Mouse (Mus musculus) limb, embryonic 13.5 days (tissue): ENCODE measurements around the gene Pank4. TPM values are rescaled to one million over a fixed set of nuclear protein-coding genes. Genes with fewer than 3 reads are reported as not detected.
A peak's percentile ranks its signal among the peaks of the same experiment; 100 is the strongest.

Experiments
- ATAC-seq: fragments of 200-750 bp; cut with Nextera tagmentation; 2 replicates; pipeline ENCODE4 v1.8.0; 2017; ENCODE audit warnings: low read depth, moderate number of reproducible peaks, moderate TSS enrichment; ENCODE audit not compliant: low FRiP score
- H3K27ac ChIP-seq: fragments of 300-500 bp; sonication (generic); 2 replicates; pipeline ENCODE4 v1.5.1; 2015; ENCODE audit warnings: inconsistent platforms, mild to moderate bottlenecking, moderate library complexity
- H3K27me3 ChIP-seq: fragments of 300-500 bp; sonication (generic); 2 replicates; pipeline ENCODE4 v1.6.1; 2015; ENCODE audit warnings: mild to moderate bottlenecking, inconsistent platforms
- H3K36me3 ChIP-seq: fragments of 300-500 bp; sonication (generic); 2 replicates; pipeline ENCODE4 v1.6.1; 2015; ENCODE audit warnings: inconsistent platforms, mild to moderate bottlenecking, moderate library complexity
- H3K4me1 ChIP-seq: fragments of 300-500 bp; sonication (generic); 2 replicates; pipeline ENCODE4 v1.6.1; 2015; ENCODE audit warnings: inconsistent platforms
- H3K4me2 ChIP-seq: fragments of 300-500 bp; sonication (generic); replicated peaks from 2 replicates; pipeline ENCODE4 v1.6.1; 2015; ENCODE audit warnings: inconsistent platforms, mild to moderate bottlenecking, moderate library complexity
- H3K4me3 ChIP-seq: fragments of 300-500 bp; sonication (generic); 2 replicates; pipeline ENCODE4 v1.5.1; 2015; ENCODE audit warnings: moderate library complexity, mild to moderate bottlenecking, inconsistent platforms
- H3K9ac ChIP-seq: fragments of 300-500 bp; sonication (generic); 2 replicates; pipeline ENCODE4 v1.6.1; 2015; ENCODE audit warnings: mild to moderate bottlenecking, inconsistent platforms
- H3K9me3 ChIP-seq: fragments of 300-500 bp; sonication (generic); 2 replicates; pipeline ENCODE4 v1.6.1; 2016; ENCODE audit warnings: inconsistent platforms
- WGBS: fragments of 180-500 bp; shearing (Covaris S2); methylation state at CpG from one replicate; pipeline ENCODE4 v1.1.7; 2015; 5-methylcytosine and 5-hydroxymethylcytosine counted together
- polyA plus RNA-seq: library from polyadenylated mRNA; unstranded; fragments of >200 nt; fragmentation: Nextera tagmentation; extraction: Ambion mirVana; gene quantifications from 2 replicates; pipeline ENCODE4 v1.2.1, GENCODE M21; 2015

The Pank4 gene
- polyA plus RNA-seq, 1 experiment from 2014 or later: 48.2 TPM

DNA sequence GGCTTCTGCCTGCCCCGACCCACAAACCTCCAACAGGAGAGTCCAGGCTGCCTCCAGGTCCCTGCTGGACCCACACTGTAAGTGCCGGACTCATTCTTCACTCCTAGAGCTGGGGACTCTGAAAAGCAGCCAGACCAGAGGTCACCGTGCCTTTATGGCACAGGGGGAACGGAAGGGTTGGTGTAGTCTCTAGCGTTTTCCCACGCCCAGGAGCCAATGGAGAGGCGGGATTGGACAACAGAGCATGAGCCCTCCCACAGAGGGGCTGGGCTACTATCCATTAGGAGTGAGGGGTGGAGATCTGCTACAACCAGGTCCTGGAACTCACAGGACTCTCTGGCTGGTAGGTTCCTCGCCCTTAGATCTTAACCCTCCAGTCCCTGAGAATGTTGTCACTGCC, 17.6 kb upstream of the Pank4 start:
- 3% methylated on average over 8 of the region's 8 CpGs for WGBS
- Histone ChIP-seq H3K9ac (0 out of 2 replicates have a peak overlapping the region, but pooled peaks have one; percentile 26), H3K4me1 (peaks cover 15% of the 10 kb centered on the region; the same call in 1 of the 2 replicates), H3K27ac (no peak overlapping the region), H3K9me3 (no peaks in the 10 kb centered on the region), H3K4me3 (peak overlapping the region; percentile 35), H3K4me2 (peak overlapping the region; percentile 66), H3K36me3 (no peaks in the 10 kb centered on the region), H3K27me3 (peaks cover 33% of the 10 kb centered on the region)
- ATAC-seq: peak; percentile 88

DNA sequence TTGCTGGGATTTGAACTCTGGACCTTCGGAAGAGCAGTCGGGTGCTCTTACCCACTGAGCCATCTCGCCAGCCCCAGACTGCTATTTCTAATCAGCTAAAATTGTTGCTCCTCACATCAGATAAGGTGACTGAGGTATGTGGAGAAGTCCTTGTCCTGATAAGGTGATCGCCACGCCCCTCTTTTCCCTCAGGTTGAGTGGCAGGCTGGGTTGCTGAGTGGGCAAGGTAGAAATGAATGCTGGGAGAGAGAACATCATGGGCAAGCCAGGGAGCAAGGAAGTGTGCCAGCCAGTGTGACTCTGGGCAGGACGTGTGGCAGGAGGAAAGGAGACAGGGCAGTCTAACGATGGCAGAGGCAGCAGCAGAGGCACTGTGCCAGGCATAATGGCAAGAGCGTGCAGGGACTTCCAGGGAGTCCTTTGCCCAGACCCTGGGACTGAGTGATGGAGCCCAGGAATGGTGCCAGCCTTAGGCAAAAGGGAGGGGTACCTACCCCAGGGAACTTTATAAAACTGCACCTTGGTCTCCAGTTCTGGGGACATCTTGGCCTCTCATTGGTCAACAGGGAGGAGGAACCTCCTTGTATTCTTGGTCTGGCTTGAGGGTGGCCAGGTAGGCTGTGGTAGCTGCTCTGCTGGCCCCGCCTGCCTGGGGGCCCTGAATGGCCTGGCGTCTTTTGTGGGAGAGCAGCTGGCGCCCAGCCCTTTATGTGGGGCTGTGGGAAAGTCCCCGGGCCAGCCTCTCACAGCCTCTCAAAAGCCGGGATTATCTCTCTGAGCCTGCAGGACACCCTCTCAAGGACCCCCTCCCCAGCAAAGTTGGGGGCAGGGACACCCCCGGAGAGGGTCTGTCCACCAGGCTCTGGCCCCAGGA, 15.6 kb upstream of the Pank4 start:
- H3K27me3 ChIP-seq: peaks cover 52% of the 10 kb centered on the region
- no peaks in the 10 kb centered on the region for H3K36me3 ChIP-seq
- no peak overlapping the region for H3K27ac ChIP-seq
- no peak overlapping the region for H3K9ac ChIP-seq
- H3K4me1 ChIP-seq: peaks cover 23% of the 10 kb centered on the region
- H3K4me2 ChIP-seq: no peak overlapping the region
- 53% methylated on average over 14 of the region's 14 CpGs for WGBS
- H3K9me3 ChIP-seq: no peaks in the 10 kb centered on the region
- ATAC-seq: no peak
- H3K4me3 ChIP-seq: no peak overlapping the region

GRCm38 (mm10) chr4:154948940-154949588, 14.9 kb upstream of the Pank4 start:
- Histone ChIP-seq H3K36me3 (no peaks in the 10 kb centered on the region), H3K4me2 (peak overlapping the region; percentile 32; the same call in 1 of the 2 replicates), H3K9ac (no peak overlapping the region), H3K9me3 (no peaks in the 10 kb centered on the region), H3K4me1 (peaks cover 23% of the 10 kb centered on the region), H3K27me3 (peaks cover 60% of the 10 kb centered on the region), H3K4me3 (no peak overlapping the region), H3K27ac (no peak overlapping the region)
- no peak for ATAC-seq
- 75% methylated on average over 6 of the region's 6 CpGs for WGBS

DNA sequence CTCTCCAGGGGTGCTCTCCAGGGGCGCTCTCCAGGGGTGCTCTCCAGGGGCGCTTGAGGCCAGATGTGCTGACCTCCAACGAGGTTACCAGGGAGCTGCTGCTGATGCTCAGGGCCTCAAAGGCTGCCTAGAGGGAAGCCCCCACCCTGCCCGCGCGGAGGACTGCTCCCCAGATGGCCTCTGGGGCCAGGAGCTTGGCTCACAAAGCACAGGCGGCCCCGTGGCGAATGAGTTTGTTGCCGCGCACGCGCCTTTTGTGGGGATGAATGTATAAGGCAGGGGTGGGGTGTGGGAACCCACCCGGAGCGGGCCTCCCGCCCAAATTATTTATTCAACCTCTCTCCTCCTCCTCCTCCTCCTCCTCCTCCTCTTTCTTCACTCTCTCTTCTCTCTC, 14.3 kb upstream of the Pank4 start:
- no peak overlapping the region for H3K4me3 ChIP-seq
- peaks cover 65% of the 10 kb centered on the region for H3K27me3 ChIP-seq
- 17% methylated on average over 16 of the region's 16 CpGs for WGBS
- H3K4me1 ChIP-seq: peaks cover 23% of the 10 kb centered on the region
- peak overlapping the region; percentile 32; the same call in 1 of the 2 replicates for H3K4me2 ChIP-seq
- H3K9me3 ChIP-seq: no peaks in the 10 kb centered on the region
- peak overlapping the region; percentile 19; the same call in 1 of the 2 replicates for H3K9ac ChIP-seq
- no peak overlapping the region for H3K27ac ChIP-seq
- ATAC-seq: no peak
- no peaks in the 10 kb centered on the region for H3K36me3 ChIP-seq

DNA sequence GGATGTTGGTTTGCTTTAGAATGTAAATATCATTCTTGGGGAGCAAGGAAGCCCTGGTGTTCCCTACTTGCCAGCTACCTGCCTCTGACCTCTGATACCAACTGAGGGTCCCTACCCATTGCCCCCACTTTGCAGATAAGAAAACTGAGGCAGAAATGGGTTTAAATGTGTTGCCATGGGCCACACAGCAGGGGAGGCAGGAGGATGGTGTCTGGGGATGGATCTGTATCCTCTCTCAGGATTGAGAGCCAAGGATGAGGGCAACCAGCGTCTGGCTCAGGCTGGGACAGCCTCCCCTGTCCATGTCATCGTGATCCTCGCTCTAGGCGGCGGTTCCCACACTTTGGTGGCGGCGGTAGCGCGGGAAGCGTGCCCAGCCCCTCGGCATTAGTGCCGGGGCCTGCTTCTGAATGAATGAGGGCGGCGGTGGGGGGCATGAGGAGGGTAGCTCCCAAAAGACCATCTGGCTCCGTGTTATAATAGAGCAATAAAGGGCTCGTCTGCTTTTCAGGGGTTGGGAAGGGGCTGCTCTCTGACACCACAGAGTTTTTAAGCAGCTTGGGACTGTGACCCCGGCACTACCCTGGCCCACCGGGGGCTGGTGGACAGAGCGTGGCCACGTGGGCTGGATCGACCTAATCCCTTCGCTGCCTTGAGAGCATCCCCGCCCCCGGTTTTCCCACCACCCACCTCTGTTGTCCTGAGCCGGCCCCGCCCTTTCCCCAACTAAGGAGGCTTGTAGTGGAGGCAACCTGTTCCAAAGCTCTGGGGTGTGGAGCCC, 11.3 kb upstream of the Pank4 start:
- H3K27me3 ChIP-seq: peaks cover 91% of the 10 kb centered on the region
- H3K9ac ChIP-seq: peak overlapping the region; percentile 31; the same call in 1 of the 2 replicates
- no peaks in the 10 kb centered on the region for H3K36me3 ChIP-seq
- WGBS: 2% methylated on average over 26 of the region's 26 CpGs
- peaks cover 17% of the 10 kb centered on the region for H3K4me1 ChIP-seq
- no peak overlapping the region for H3K4me3 ChIP-seq
- ATAC-seq: no peak
- H3K27ac ChIP-seq: no peak overlapping the region
- no peaks in the 10 kb centered on the region for H3K9me3 ChIP-seq
- H3K4me2 ChIP-seq: 0 out of 2 replicates have a peak overlapping the region, but pooled peaks have one; percentile 9

DNA sequence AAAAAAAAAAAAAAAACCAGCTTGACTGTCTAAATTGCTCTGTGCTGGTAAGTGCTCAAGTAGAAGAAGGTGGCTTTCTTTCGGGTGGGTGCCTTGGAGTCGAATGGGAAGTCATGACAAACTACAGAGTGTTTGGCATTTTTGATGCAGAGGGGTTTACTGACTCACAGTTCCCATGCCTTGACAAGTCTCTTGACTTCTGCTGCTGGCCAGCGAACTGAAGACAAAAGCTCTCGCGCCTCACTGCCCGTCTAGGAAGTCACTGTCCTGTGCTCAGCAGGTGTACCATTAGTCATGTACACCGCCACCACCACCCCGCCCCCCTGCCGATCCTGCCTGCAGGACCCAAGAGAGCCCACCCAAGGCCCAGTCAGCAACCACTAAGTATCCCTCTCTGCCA, 7.3 kb upstream of the Pank4 start:
- Histone ChIP-seq H3K27me3 (peaks cover 95% of the 10 kb centered on the region), H3K4me1 (peaks cover 46% of the 10 kb centered on the region), H3K36me3 (no peaks in the 10 kb centered on the region), H3K4me3 (no peak overlapping the region), H3K4me2 (no peak overlapping the region), H3K27ac (no peak overlapping the region), H3K9ac (no peak overlapping the region), H3K9me3 (no peaks in the 10 kb centered on the region)
- WGBS: 45% methylated on average over 9 of the region's 9 CpGs
- ATAC-seq: no peak

- H3K27me3 ChIP-seq: peaks cover 95% of the 10 kb centered on the region
- WGBS: 56% methylated on average over 13 of the region's 13 CpGs
- no peak overlapping the region for H3K4me3 ChIP-seq
- H3K4me1 ChIP-seq: peaks cover 54% of the 10 kb centered on the region
- H3K9me3 ChIP-seq: no peaks in the 10 kb centered on the region
- H3K4me2 ChIP-seq: peak overlapping the region; percentile 54
- H3K9ac ChIP-seq: no peak overlapping the region
- no peak for ATAC-seq
- no peaks in the 10 kb centered on the region for H3K36me3 ChIP-seq
- H3K27ac ChIP-seq: no peak overlapping the region
These were observed 6.5 kb upstream of the Pank4 start for GRCm38 (mm10) chr4:154957289-154957993.

- H3K4me3 ChIP-seq: peak overlapping the region; percentile 20; the same call in 1 of the 2 replicates
- no peaks in the 10 kb centered on the region for H3K9me3 ChIP-seq
- no peak overlapping the region; the same call in 1 of the 2 replicates for H3K27ac ChIP-seq
- 1% methylated on average over 15 of the region's 15 CpGs for WGBS
- H3K4me2 ChIP-seq: peak overlapping the region; percentile 54
- ATAC-seq: peak; percentile 71
- H3K9ac ChIP-seq: peak overlapping the region; percentile 39
- peaks cover 95% of the 10 kb centered on the region for H3K27me3 ChIP-seq
- H3K4me1 ChIP-seq: peaks cover 54% of the 10 kb centered on the region
- no peaks in the 10 kb centered on the region for H3K36me3 ChIP-seq
These were observed 5.8 kb upstream of the Pank4 start for GRCm38 (mm10) chr4:154958171-154958570.

DNA sequence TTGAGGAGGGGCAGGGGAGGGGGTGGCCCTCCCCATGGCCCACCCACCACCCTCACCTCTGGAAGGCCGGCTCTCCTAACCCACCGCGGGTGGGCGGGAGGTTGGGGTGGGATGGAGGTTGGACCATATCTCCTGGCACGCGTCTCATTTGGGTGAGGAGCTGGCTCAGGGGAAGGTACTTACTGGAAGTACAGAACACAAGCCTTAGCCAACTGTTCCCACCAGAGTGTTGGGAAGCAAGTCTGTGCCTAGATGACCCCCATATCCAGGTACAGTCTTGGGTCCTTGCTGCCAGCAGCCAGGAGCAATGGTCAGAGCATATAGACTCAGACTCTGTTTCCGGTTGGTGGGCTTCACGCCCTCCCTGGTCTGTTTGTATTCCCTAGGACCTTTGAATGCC, 5.3 kb upstream of the Pank4 start:
- peaks cover 57% of the 10 kb centered on the region for H3K4me1 ChIP-seq
- WGBS: 18% methylated on average over 8 of the region's 8 CpGs
- peak overlapping the region; percentile 54 for H3K4me2 ChIP-seq
- no peak for ATAC-seq
- H3K9ac ChIP-seq: no peak overlapping the region
- H3K4me3 ChIP-seq: peak overlapping the region; percentile 20; the same call in 1 of the 2 replicates
- H3K27ac ChIP-seq: no peak overlapping the region
- peaks cover 94% of the 10 kb centered on the region for H3K27me3 ChIP-seq
- H3K9me3 ChIP-seq: no peaks in the 10 kb centered on the region
- no peaks in the 10 kb centered on the region for H3K36me3 ChIP-seq

- H3K4me2 ChIP-seq: peak overlapping the region; percentile 82
- no peak for ATAC-seq
- peaks cover 61% of the 10 kb centered on the region for H3K4me1 ChIP-seq
- WGBS: 25% methylated on average over 20 of the region's 20 CpGs
- peaks cover 78% of the 10 kb centered on the region for H3K27me3 ChIP-seq
- H3K27ac ChIP-seq: no peak overlapping the region
- peak overlapping the region; percentile 47 for H3K4me3 ChIP-seq
- no peaks in the 10 kb centered on the region for H3K36me3 ChIP-seq
- H3K9me3 ChIP-seq: no peaks in the 10 kb centered on the region
- H3K9ac ChIP-seq: no peak overlapping the region; the same call in 1 of the 2 replicates
These were observed 3.8 kb upstream of the Pank4 start for GRCm38 (mm10) chr4:154960021-154960689.
